Mouse (Mus musculus): Measurements from ENCODE around the gene Gpr15.

DNA sequence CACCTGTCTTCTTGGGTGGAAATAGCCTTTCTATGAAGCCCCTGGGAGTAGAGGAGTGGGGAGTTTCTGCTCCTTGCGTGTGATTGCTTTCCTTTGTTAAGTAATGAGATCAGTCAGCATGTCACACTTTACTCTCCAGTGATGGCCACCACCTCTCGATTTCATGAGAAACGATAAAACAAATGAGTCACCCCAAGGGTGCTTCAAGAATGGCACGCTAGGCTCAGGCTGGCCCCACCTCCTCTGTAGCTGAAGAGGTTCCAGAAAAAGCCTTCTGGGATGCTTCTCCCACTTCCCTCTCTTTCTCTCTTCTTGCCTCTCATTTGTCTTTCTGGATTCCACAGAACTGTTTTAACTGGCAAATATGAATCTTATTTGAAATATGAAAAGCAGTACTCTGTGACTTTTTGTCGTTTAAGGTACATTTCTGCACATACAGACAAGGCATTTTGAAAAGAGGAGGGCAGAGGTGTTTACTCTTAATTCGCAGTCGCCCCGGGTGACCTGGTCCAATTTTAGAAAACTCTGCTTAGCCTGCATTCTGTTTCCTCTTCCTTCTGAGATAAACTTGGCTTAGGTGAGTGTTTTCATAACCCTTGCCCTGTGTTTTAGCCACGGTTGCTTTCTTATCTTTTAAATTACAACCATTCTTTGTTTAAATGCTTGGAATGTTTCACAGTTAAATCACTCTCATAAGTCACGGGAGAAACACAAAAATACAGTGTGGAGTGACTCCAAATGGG lies 15.3 kb downstream of the Gpr15 start:
- TF ChIP-seq EP300 (IDR thresholded peaks at IDR 0.05; ENCODE audit: low read depth) (no peak), CTCF (IDR thresholded peaks at IDR 0.05; ENCODE audit: low read depth) (no peak)

All from liver, postnatal 0 days (tissue).